Mouse (Mus musculus): Measurements from ENCODE around the gene Maml1. TPM values are rescaled to one million over a fixed set of nuclear protein-coding genes. Genes with fewer than 3 reads are reported as not detected.

Maml1 gene
- polyA plus RNA-seq, 1 experiment: 6.3 TPM

DNA sequence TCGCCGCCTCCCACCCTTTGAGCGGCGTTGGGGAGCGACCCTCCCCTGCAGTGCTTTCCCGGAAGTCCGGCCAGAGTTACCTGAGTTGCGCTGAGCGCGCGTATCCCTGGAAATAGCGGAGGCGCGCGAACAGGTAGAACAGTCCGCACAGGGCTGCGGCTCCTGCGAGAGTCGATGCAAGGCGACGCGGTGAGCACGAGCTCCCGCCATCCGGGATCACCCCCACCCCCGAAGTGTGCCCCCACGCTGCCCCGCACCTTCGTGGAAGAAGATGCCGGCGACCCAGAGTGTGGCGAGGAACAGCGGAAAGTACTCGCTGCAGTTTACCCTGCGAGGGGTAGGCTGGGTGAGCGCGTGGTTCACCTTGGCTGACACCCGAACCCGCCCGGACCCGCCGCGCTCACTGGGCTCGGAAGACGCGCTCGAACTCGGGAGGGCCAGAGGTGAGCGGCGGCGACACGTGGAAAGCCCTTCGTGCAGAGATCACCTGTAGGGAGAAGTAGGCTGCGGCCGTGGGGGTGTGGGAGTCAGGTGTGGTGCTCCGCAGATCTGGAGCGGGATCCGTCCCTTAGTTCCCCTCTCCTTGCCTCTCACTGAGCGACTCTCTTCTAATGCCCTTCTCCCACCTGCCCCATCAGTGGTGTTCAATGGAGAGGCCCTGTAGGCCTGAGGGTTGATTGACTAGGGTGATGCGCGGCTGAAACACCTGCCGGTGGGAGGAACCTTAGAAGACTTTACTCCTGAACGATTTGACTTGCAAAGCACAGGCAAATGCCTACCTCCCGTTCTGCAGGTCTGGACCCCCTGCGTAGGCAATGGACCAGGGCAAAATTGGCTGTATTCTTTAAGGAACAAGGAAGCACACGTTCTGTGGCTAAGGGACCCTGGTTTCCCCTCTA, 54.9 kb downstream of the Maml1 start:
- Histone ChIP-seq H3K4me3 (ENCODE audit: insufficient read depth, low read length) (peak overlapping the region; percentile 38), H3K4me1 (ENCODE audit: control insufficient read depth, insufficient read depth, low read length) (peaks cover 5% of the 10 kb centered on the region; the same call in 1 of the 2 replicates), H3K27ac (ENCODE audit: insufficient read depth, low read length) (no peak overlapping the region)
- TF ChIP-seq CTCF (IDR thresholded peaks at IDR 0.05; ENCODE audit: extremely low read depth, insufficient read depth, low read length) (no peak), POLR2A (IDR thresholded peaks at IDR 0.05; ENCODE audit: extremely low read depth, insufficient read depth, low read length) (no peak)

DNA sequence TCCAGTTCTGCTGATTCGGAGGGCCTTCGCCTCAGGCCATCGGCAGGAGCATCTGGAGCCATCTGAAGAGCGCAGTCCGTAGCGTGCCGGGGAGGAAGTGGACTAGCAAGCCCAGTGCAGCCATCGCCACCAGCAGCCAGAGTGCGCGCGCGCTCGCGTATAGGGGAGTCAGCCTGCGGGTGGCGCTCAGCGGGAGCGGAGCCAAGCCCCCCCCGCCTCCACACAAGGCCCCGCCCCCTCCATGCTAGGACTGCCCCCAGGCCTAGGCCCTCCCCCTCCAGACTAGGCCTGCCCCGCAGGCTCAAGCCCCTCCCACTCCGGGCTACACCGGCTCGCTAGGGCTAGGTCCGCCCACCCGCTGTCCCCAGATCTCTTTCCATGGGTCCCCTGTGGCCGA, 55.6 kb downstream of the Maml1 start:
- Histone ChIP-seq H3K4me1 (ENCODE audit: control insufficient read depth, insufficient read depth, low read length) (peaks cover 5% of the 10 kb centered on the region; the same call in 1 of the 2 replicates), H3K27ac (ENCODE audit: insufficient read depth, low read length) (no peak overlapping the region), H3K4me3 (ENCODE audit: insufficient read depth, low read length) (peak overlapping the region; percentile 38)
- TF ChIP-seq POLR2A (IDR thresholded peaks at IDR 0.05; ENCODE audit: extremely low read depth, insufficient read depth, low read length): no peak
- no peak for TF ChIP-seq CTCF (IDR thresholded peaks at IDR 0.05; ENCODE audit: extremely low read depth, insufficient read depth, low read length)

GRCm38 (mm10) chr11:50234606-50235005, 57.5 kb downstream of the Maml1 start:
- Histone ChIP-seq H3K27ac (ENCODE audit: insufficient read depth, low read length) (no peak overlapping the region), H3K4me1 (ENCODE audit: control insufficient read depth, insufficient read depth, low read length) (peaks cover 5% of the 10 kb centered on the region; the same call in 1 of the 2 replicates), H3K4me3 (ENCODE audit: insufficient read depth, low read length) (no peak overlapping the region)
- TF ChIP-seq POLR2A (IDR thresholded peaks at IDR 0.05; ENCODE audit: extremely low read depth, insufficient read depth, low read length): no peak
- TF ChIP-seq CTCF (IDR thresholded peaks at IDR 0.05; ENCODE audit: extremely low read depth, insufficient read depth, low read length): no peak

DNA sequence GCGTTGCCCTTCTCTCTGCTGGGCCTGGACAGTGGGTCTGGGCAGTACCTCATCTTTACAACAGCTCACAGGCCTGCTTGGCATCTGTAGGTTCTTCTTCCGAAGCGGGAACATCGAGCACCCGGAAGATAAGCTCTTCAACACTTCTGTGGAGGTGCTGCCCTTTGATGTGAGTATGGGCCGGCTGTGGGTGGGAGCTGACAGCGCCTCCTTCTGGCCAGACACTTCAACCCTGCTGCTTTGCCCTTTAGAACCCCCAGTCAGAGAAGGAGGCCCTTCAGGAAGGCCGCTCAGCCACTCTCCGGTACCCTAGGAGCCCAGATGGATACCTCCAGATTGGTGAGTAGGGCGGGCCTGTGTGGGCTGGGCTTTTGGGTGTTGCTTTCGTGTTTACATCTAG, 58.1 kb downstream of the Maml1 start:
- H3K4me1 ChIP-seq (ENCODE audit: control insufficient read depth, insufficient read depth, low read length): peaks cover 5% of the 10 kb centered on the region; the same call in 1 of the 2 replicates
- TF ChIP-seq POLR2A (IDR thresholded peaks at IDR 0.05; ENCODE audit: extremely low read depth, insufficient read depth, low read length) (no peak), CTCF (IDR thresholded peaks at IDR 0.05; ENCODE audit: extremely low read depth, insufficient read depth, low read length) (no peak)
- no peak overlapping the region for H3K4me3 ChIP-seq (ENCODE audit: insufficient read depth, low read length)
- H3K27ac ChIP-seq (ENCODE audit: insufficient read depth, low read length): no peak overlapping the region

DNA sequence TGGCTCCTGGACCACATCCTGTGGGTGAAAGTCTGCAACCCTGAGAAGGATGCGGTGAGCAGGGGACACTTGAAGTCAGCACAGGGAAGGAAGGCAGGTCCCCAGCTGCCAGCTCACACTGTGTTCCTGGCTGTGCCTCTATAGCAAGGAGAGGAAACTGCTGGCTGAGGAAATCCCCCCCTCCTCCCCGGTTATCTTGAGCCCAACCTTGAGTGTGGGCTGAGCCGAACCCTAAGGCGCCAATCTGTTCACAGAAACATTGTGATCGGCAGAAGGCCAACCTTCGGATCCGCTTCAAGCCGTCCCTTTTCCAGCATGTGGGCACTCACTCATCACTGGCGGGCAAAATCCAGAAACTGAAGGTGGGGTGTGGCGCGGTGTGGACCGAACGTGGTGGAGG, 59.1 kb downstream of the Maml1 start:
- Histone ChIP-seq H3K27ac (ENCODE audit: insufficient read depth, low read length) (no peak overlapping the region), H3K4me1 (ENCODE audit: control insufficient read depth, insufficient read depth, low read length) (peaks cover 5% of the 10 kb centered on the region; the same call in 1 of the 2 replicates)
- no peak for TF ChIP-seq POLR2A (IDR thresholded peaks at IDR 0.05; ENCODE audit: extremely low read depth, insufficient read depth, low read length)
- TF ChIP-seq CTCF (IDR thresholded peaks at IDR 0.05; ENCODE audit: extremely low read depth, insufficient read depth, low read length): no peak

DNA sequence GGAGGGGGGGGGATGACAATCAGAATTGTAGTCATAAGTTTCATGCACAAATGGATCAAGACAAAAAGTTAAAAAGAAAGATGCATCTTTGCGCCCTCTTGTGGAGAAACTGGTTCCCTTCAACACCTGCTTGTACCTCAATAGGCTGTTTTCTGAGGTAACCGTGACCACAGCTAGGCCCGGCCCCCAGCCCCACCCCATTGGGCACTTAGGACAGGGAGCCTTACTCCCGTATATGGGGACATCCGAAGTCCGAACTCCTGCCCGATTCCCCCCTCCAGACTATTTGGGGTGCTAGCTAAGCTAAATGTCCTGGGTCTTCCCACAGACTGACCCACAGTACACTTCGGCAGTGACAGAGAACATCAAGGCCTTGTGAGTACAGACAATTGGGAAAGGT, 60.7 kb downstream of the Maml1 start:
- H3K4me1 ChIP-seq (ENCODE audit: control insufficient read depth, insufficient read depth, low read length): peaks cover 8% of the 10 kb centered on the region; the same call in 1 of the 2 replicates
- peak; percentile 49; the same call in 1 of the 2 replicates for TF ChIP-seq CTCF (IDR thresholded peaks at IDR 0.05; ENCODE audit: extremely low read depth, insufficient read depth, low read length)
- TF ChIP-seq POLR2A (IDR thresholded peaks at IDR 0.05; ENCODE audit: extremely low read depth, insufficient read depth, low read length): no peak
- no peak overlapping the region for H3K4me3 ChIP-seq (ENCODE audit: insufficient read depth, low read length)
- no peak overlapping the region for H3K27ac ChIP-seq (ENCODE audit: insufficient read depth, low read length)

More for the DNA sequence above, 59.1 kb downstream of the Maml1 start:
- no peak overlapping the region for H3K4me3 ChIP-seq (ENCODE audit: insufficient read depth, low read length)

GRCm38 (mm10) chr11:50230481-50231304, 61.4 kb downstream of the Maml1 start:
- no peak overlapping the region for H3K4me3 ChIP-seq (ENCODE audit: insufficient read depth, low read length)
- no peak for TF ChIP-seq CTCF (IDR thresholded peaks at IDR 0.05; ENCODE audit: extremely low read depth, insufficient read depth, low read length)
- no peak for TF ChIP-seq POLR2A (IDR thresholded peaks at IDR 0.05; ENCODE audit: extremely low read depth, insufficient read depth, low read length)
- peaks cover 3% of the 10 kb centered on the region; the same call in 1 of the 2 replicates for H3K4me1 ChIP-seq (ENCODE audit: control insufficient read depth, insufficient read depth, low read length)
- H3K27ac ChIP-seq (ENCODE audit: insufficient read depth, low read length): no peak overlapping the region

- Histone ChIP-seq H3K27ac (ENCODE audit: insufficient read depth, low read length) (no peak overlapping the region), H3K4me3 (ENCODE audit: insufficient read depth, low read length) (no peak overlapping the region), H3K4me1 (ENCODE audit: control insufficient read depth, insufficient read depth, low read length) (peaks cover 3% of the 10 kb centered on the region; the same call in 1 of the 2 replicates)
- TF ChIP-seq POLR2A (IDR thresholded peaks at IDR 0.05; ENCODE audit: extremely low read depth, insufficient read depth, low read length): no peak
- no peak for TF ChIP-seq CTCF (IDR thresholded peaks at IDR 0.05; ENCODE audit: extremely low read depth, insufficient read depth, low read length)
These were observed 62.7 kb downstream of the Maml1 start for GRCm38 (mm10) chr11:50229252-50229910.

- no peak overlapping the region for H3K27ac ChIP-seq (ENCODE audit: insufficient read depth, low read length)
- TF ChIP-seq CTCF (IDR thresholded peaks at IDR 0.05; ENCODE audit: extremely low read depth, insufficient read depth, low read length): no peak
- TF ChIP-seq POLR2A (IDR thresholded peaks at IDR 0.05; ENCODE audit: extremely low read depth, insufficient read depth, low read length): no peak
- peaks cover 7% of the 10 kb centered on the region; the same call in 1 of the 2 replicates for H3K4me1 ChIP-seq (ENCODE audit: control insufficient read depth, insufficient read depth, low read length)
- no peak overlapping the region for H3K4me3 ChIP-seq (ENCODE audit: insufficient read depth, low read length)
These were observed 63.3 kb downstream of the Maml1 start for GRCm38 (mm10) chr11:50228772-50229171.

Measured in cortical plate, adult 2 months (tissue).